Mouse (Mus musculus) midbrain, embryonic 12.5 days (tissue): ENCODE measurements around the gene Llph. TPM values are rescaled to one million over a fixed set of nuclear protein-coding genes. Genes with fewer than 3 reads are reported as not detected.

Experiments
- ATAC-seq: fragments of 200-750 bp; cut with Nextera tagmentation; 2 replicates; pipeline ENCODE4 v1.8.0; 2017; ENCODE audit warnings: low read depth, moderate TSS enrichment, moderate library complexity; ENCODE audit not compliant: low FRiP score
- H3K27ac ChIP-seq: fragments of 300-500 bp; sonication (generic); replicated peaks from 2 replicates; pipeline ENCODE4 v1.5.1; 2016; ENCODE audit warnings: mild to moderate bottlenecking
- H3K27me3 ChIP-seq: fragments of 300-500 bp; sonication (generic); 2 replicates; pipeline ENCODE4 v1.6.1; 2016; ENCODE audit warnings: mild to moderate bottlenecking
- H3K36me3 ChIP-seq: fragments of 300-500 bp; sonication (generic); 2 replicates; pipeline ENCODE4 v1.6.1; 2016
- H3K4me1 ChIP-seq: fragments of 300-500 bp; sonication (generic); 2 replicates; pipeline ENCODE4 v1.6.1; 2016
- H3K4me2 ChIP-seq: fragments of 300-500 bp; sonication (generic); replicated peaks from 2 replicates; pipeline ENCODE4 v1.6.1; 2016; ENCODE audit warnings: mild to moderate bottlenecking, moderate library complexity
- H3K4me3 ChIP-seq: fragments of 300-500 bp; sonication (generic); 2 replicates; pipeline ENCODE4 v1.5.1; 2016; ENCODE audit warnings: mild to moderate bottlenecking
- H3K9ac ChIP-seq: fragments of 300-500 bp; sonication (generic); replicated peaks from 2 replicates; pipeline ENCODE4 v1.6.1; 2016; ENCODE audit warnings: mild to moderate bottlenecking, moderate library complexity
- H3K9me3 ChIP-seq: fragments of 300-500 bp; sonication (generic); 2 replicates; pipeline ENCODE4 v1.6.1; 2016; ENCODE audit warnings: mild to moderate bottlenecking
- WGBS: fragments of 180-500 bp; shearing (Covaris S2); methylation state at CpG from one replicate; pipeline ENCODE4 v1.1.7; 2016; 5-methylcytosine and 5-hydroxymethylcytosine counted together
- polyA plus RNA-seq: library from polyadenylated mRNA; unstranded; fragments of >200 nt; fragmentation: Nextera tagmentation; extraction: Ambion mirVana; gene quantifications from 2 replicates; pipeline ENCODE4 v1.2.1, GENCODE M21; 2016

Llph gene
- polyA plus RNA-seq, 1 experiment from 2014 or later = 50.0 TPM

GRCm38 (mm10) chr10:120267790-120268189 is 40.9 kb downstream of the Llph start:
- Histone ChIP-seq H3K4me2 (no peak overlapping the region), H3K4me1 (peaks cover 17% of the 10 kb centered on the region), H3K9ac (no peak overlapping the region), H3K9me3 (no peaks in the 10 kb centered on the region), H3K27me3 (peaks cover 4% of the 10 kb centered on the region; the same call in 1 of the 2 replicates), H3K27ac (no peak overlapping the region), H3K4me3 (no peak overlapping the region), H3K36me3 (no peaks in the 10 kb centered on the region)
- 83% methylated on average over 12 of the region's 12 CpGs for WGBS
- no peak for ATAC-seq

- Histone ChIP-seq H3K9ac (no peak overlapping the region), H3K27ac (no peak overlapping the region), H3K9me3 (no peaks in the 10 kb centered on the region), H3K27me3 (peaks cover 4% of the 10 kb centered on the region), H3K4me1 (peaks cover 21% of the 10 kb centered on the region), H3K4me2 (no peak overlapping the region), H3K36me3 (no peaks in the 10 kb centered on the region), H3K4me3 (no peak overlapping the region)
- ATAC-seq = no peak
- 98% methylated on average over 13 of the region's 13 CpGs for WGBS
These were observed 43.1 kb downstream of the Llph start for GRCm38 (mm10) chr10:120269946-120270345.

DNA sequence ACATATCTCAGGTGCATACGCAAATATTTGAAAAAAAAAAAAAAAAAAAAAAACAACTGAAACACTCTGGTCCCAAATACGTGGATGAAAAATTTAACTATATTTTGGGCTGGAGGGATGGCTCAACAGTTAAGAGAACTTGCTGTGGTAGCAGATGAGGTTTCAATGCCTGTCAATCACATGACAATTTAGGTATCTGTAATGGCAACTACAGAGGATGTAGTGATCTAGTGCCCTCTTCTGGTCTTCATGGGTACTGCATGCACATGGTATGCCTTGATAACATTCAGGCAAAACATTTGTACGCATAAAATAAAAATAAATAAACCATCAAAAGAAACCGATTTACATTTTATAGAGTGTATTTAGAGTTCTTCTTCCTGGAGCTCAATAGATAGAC is 43.9 kb downstream of the Llph start:
- ATAC-seq = no peak

DNA sequence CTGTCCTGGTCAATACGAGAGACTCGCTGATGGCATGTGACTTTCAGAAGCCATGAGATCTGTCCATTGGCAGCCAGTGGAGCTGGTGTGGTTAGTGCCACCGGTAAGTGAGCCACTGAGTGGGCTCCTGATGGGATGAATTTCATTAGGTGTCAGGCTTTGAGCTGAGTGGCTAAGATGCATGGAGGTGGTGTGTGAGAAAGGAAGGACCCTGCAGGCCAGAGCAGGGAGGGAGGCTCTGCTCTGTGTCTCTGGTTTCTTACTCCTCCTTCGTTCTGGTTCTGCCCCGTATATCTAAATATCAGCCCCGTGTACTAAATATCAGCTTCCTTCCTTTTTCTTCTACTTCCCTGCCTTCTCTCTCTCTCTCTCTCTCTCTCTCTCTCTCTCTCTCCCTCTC is 44.4 kb downstream of the Llph start:
- peaks cover 4% of the 10 kb centered on the region for H3K27me3 ChIP-seq
- no peak overlapping the region for H3K9ac ChIP-seq
- H3K4me2 ChIP-seq = peak overlapping the region; percentile 62
- no peak overlapping the region for H3K27ac ChIP-seq
- no peak for ATAC-seq
- peaks cover 21% of the 10 kb centered on the region for H3K4me1 ChIP-seq
- no peaks in the 10 kb centered on the region for H3K36me3 ChIP-seq
- 0 out of 2 replicates have a peak overlapping the region, but pooled peaks have one; percentile 35 for H3K4me3 ChIP-seq
- 75% methylated on average over 6 of the region's 6 CpGs for WGBS
- no peaks in the 10 kb centered on the region for H3K9me3 ChIP-seq

More for the DNA sequence above, 43.9 kb downstream of the Llph start:
- 70% methylated on average over 4 of the region's 4 CpGs for WGBS
- peaks cover 4% of the 10 kb centered on the region for H3K27me3 ChIP-seq
- H3K4me3 ChIP-seq = no peak overlapping the region
- H3K9ac ChIP-seq = no peak overlapping the region
- H3K4me2 ChIP-seq = no peak overlapping the region
- H3K4me1 ChIP-seq = peaks cover 21% of the 10 kb centered on the region
- H3K36me3 ChIP-seq = no peaks in the 10 kb centered on the region
- no peak overlapping the region for H3K27ac ChIP-seq
- no peaks in the 10 kb centered on the region for H3K9me3 ChIP-seq

DNA sequence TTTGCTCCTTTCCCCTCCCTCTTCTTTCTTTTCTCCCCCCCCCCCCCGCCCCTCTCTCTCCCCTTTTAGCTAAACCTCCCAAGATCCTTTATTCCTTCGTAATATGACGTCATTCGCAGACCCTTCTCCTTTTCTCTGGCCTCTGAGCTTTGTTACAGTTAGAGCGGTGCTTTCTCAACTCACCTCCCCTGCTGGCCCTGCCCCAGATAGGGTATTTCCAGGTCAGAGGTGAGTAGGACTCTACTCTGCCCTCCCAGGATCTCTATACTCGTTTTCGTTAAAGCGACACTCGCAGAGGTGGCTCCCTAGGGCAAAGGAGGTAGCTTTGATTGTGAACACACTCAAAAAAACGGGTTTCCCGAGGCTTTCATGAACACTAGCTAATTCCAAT is 45.0 kb downstream of the Llph start:
- H3K4me1 ChIP-seq = peaks cover 21% of the 10 kb centered on the region
- peak overlapping the region; percentile 35 for H3K4me3 ChIP-seq
- H3K9me3 ChIP-seq = no peaks in the 10 kb centered on the region
- H3K27me3 ChIP-seq = peaks cover 4% of the 10 kb centered on the region
- peak overlapping the region; percentile 62 for H3K4me2 ChIP-seq
- peak overlapping the region; percentile 61 for H3K27ac ChIP-seq
- WGBS = 19% methylated on average over 10 of the region's 11 CpGs
- H3K9ac ChIP-seq = peak overlapping the region; percentile 46; the same call in 1 of the 2 replicates
- ATAC-seq = peak; percentile 76
- no peaks in the 10 kb centered on the region for H3K36me3 ChIP-seq

DNA sequence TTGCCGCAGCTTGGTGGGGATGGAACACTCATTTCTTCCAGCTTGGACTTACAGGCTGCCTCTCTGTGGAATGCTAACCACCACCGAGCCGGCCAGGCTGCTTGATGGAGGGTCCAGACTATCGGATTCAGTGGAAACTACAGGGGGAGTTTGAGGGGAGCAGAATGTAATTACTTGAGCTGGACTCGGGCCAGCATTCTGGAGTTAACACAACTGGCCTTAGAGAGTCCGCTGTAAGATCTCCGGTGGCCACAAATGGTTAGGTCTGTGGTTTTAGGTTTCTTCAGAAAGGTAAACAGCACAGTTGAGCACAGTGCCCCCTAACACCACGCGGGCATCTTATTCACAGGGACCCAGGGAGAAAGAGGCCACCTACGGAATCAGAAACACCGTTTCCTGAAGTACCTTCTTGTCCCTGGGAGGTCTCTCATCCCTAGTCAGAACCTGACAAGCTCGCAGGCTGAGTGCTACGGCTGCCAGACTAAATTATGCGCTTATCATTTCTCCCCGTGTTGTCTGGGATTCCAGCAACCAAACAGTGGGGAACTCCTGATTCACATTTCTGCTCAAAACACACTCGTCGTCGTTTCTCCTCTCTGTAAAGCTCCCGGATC is 45.5 kb downstream of the Llph start:
- Histone ChIP-seq H3K27me3 (peaks cover 4% of the 10 kb centered on the region), H3K36me3 (no peaks in the 10 kb centered on the region), H3K9me3 (no peaks in the 10 kb centered on the region), H3K4me1 (peaks cover 21% of the 10 kb centered on the region), H3K27ac (peak overlapping the region; percentile 61), H3K9ac (peak overlapping the region; percentile 46; the same call in 1 of the 2 replicates), H3K4me2 (peak overlapping the region; percentile 62), H3K4me3 (peak overlapping the region; percentile 35)
- ATAC-seq = peak; percentile 73
- WGBS = 7% methylated on average over 19 of the region's 19 CpGs

DNA sequence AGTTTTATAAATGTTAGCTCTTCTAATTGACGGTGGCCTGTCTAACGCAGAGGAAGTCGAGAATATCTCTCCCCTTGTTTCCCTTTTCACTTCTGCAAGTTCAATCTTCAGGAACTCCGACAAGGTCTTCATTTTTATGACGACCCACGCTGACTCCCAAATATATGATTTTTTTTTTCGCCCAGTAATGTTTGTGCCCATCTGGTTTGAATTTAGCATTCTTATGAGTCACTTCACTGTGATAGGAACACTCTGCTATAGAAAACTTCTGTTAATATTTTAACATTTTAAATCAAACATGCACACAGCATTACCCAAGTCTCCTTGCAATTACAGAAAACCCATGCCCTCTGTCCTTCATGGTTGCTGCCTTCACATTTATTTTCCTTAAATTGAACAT is 46.5 kb downstream of the Llph start:
- no peak for ATAC-seq
- Histone ChIP-seq H3K27me3 (peaks cover 10% of the 10 kb centered on the region), H3K9ac (no peak overlapping the region), H3K4me1 (peaks cover 21% of the 10 kb centered on the region), H3K27ac (no peak overlapping the region), H3K9me3 (no peaks in the 10 kb centered on the region), H3K4me2 (no peak overlapping the region), H3K36me3 (no peaks in the 10 kb centered on the region), H3K4me3 (no peak overlapping the region)
- WGBS = 76% methylated on average over 7 of the region's 7 CpGs

- H3K9ac ChIP-seq = no peak overlapping the region
- no peak for ATAC-seq
- no peaks in the 10 kb centered on the region for H3K36me3 ChIP-seq
- no peak overlapping the region for H3K4me2 ChIP-seq
- H3K4me3 ChIP-seq = no peak overlapping the region
- H3K27ac ChIP-seq = no peak overlapping the region
- peaks cover 5% of the 10 kb centered on the region for H3K27me3 ChIP-seq
- no peaks in the 10 kb centered on the region for H3K9me3 ChIP-seq
- 86% methylated on average over 12 of the region's 12 CpGs for WGBS
- no peaks in the 10 kb centered on the region for H3K4me1 ChIP-seq
These were observed 52.7 kb downstream of the Llph start for GRCm38 (mm10) chr10:120279482-120280128.

DNA sequence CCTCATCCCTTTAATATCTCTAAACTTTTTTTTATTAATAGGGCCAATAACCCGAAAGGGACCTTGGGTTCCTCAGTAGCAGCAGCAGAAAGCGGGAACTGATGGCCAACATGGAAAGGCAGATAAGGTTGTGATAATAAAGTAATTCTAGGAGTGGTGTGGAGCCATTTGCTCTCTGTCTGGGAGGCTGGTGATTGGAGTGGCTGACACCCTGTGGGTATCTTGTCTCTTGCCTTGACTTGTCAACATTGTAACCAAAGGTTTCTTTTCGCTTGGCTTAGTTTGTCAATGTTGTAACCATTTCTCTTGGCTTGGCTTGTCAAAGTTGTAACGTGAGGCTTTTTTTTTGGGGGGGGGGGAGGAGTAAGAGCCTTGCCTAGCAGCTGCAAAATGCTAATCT is 53.5 kb downstream of the Llph start:
- H3K9ac ChIP-seq = no peak overlapping the region
- no peak overlapping the region for H3K4me3 ChIP-seq
- H3K4me2 ChIP-seq = no peak overlapping the region
- H3K27ac ChIP-seq = no peak overlapping the region
- H3K9me3 ChIP-seq = no peaks in the 10 kb centered on the region
- 86% methylated on average over 4 of the region's 4 CpGs for WGBS
- ATAC-seq = no peak
- no peaks in the 10 kb centered on the region for H3K36me3 ChIP-seq
- H3K27me3 ChIP-seq = peaks cover 5% of the 10 kb centered on the region
- no peaks in the 10 kb centered on the region for H3K4me1 ChIP-seq

GRCm38 (mm10) chr10:120281700-120282099 is 54.8 kb downstream of the Llph start:
- 85% methylated on average over 5 of the region's 5 CpGs for WGBS

More at GRCm38 (mm10) chr10:120281700-120282099, 54.8 kb downstream of the Llph start:
- Histone ChIP-seq H3K27me3 (peaks cover 5% of the 10 kb centered on the region), H3K4me1 (no peaks in the 10 kb centered on the region), H3K9ac (no peak overlapping the region), H3K4me3 (no peak overlapping the region), H3K4me2 (no peak overlapping the region), H3K9me3 (no peaks in the 10 kb centered on the region), H3K27ac (no peak overlapping the region), H3K36me3 (no peaks in the 10 kb centered on the region)
- ATAC-seq = no peak
